Mouse (Mus musculus): ENCODE measurements around the gene Sesn1.

GRCm38 (mm10) chr10:41870101-41870500 is 60.4 kb downstream of the Sesn1 start:
- TF ChIP-seq POLR2A (IDR thresholded peaks at IDR 0.05; ENCODE audit: low read depth, low read length) (no peak), CTCF (IDR thresholded peaks at IDR 0.05; ENCODE audit: extremely low read depth, insufficient read length, insufficient replicate concordance, low read depth, low read length) (no peak)

Measured in small intestine, adult 2 months (tissue).